Mouse (Mus musculus): ENCODE results near the gene Ckm. TPM values are rescaled to one million over a fixed set of nuclear protein-coding genes. Genes with fewer than 3 reads are reported as not detected.
A peak's percentile ranks its signal among the peaks of the same experiment; 100 is the strongest.

Ckm gene
- polyA plus RNA-seq, 1 experiment from 2014 or later: 378 TPM

DNA sequence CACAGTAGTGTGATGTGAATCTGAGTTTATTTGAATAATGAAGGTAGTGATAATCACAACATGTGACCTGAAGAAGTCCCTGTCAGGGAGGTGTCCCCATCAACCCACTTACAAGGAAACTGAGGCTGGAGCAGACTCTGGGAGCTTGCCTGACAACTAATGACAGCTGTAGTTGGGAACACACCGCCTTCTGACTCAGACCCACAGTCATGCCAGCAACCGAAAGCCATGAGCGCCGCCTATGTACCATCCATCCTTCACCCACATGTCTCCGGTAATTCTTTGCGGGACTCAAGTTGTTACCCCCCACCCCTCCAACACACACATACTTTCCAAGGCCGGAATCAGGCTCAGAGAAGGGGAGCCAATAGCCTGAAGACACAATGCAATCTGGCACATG lies 52.1 kb downstream of the Ckm start:
- 90% methylated on average over 7 of the region's 7 CpGs for WGBS
- H3K27me3 ChIP-seq (ENCODE audit: control insufficient read depth, insufficient read depth, low read length): no peaks in the 10 kb centered on the region
- H3K36me3 ChIP-seq (ENCODE audit: control insufficient read depth, insufficient read depth, low read length): peaks cover 4% of the 10 kb centered on the region; the same call in 1 of the 2 replicates
- peaks cover 12% of the 10 kb centered on the region for H3K4me1 ChIP-seq (ENCODE audit: control insufficient read depth, insufficient read depth, low read length)
- H3K27ac ChIP-seq (ENCODE audit: low read length): no peak overlapping the region
- peak overlapping the region; percentile 93; the same call in 1 of the 2 replicates for H3K4me3 ChIP-seq (replicated peaks; ENCODE audit: low read length)
- no peak for ATAC-seq (ENCODE audit: insufficient read depth, low FRiP score)
- peak overlapping the region; percentile 91 for H3K4me2 ChIP-seq (ENCODE audit: low read depth, low read length)
- no peak overlapping the region for H3K9ac ChIP-seq (ENCODE audit: low read length)
- no peaks in the 10 kb centered on the region for H3K9me3 ChIP-seq (replicated peaks; ENCODE audit: control insufficient read depth, low read length)

DNA sequence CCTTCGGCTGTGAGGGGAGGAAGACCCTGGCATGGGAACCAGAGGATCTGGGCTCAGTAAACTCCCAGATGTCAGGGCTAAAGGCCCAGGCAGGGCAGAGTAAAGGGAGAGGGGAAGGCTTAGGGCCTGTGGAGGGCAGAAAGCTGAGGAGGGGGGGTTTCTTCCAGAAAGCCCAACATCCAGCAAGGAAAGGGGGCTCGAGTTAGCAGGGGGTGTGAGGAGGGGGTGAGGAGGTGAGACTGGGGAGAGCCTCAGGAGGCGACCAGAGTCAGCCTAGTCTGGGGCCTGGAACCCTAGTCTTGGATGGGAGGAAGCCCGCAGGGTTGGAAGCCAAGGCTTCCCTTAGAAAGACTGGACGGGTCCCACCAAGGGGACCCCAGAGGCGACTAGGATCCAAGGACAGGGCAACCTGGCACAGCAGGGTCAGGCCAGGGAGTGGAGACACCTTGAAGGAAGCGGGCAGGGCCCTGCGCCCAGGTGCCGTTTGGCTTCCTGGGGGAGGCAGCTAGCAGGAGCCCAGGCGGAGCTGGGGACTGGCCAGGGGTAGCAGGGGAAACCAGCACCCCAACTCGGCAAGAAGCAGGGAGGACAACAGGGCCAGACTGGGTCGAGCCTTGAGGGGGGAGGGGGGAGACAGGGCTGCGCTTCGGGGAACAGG lies 53.0 kb downstream of the Ckm start:
- ATAC-seq (ENCODE audit: insufficient read depth, low FRiP score): no peak; the same call in 1 of the 2 replicates
- peak overlapping the region; percentile 93 for H3K4me3 ChIP-seq (replicated peaks; ENCODE audit: low read length)
- no peaks in the 10 kb centered on the region for H3K36me3 ChIP-seq (ENCODE audit: control insufficient read depth, insufficient read depth, low read length)
- peak overlapping the region; percentile 73 for H3K27ac ChIP-seq (ENCODE audit: low read length)
- no peaks in the 10 kb centered on the region for H3K27me3 ChIP-seq (ENCODE audit: control insufficient read depth, insufficient read depth, low read length)
- WGBS: 6% methylated on average over 14 of the region's 14 CpGs
- H3K4me2 ChIP-seq (ENCODE audit: low read depth, low read length): peak overlapping the region; percentile 91
- H3K9ac ChIP-seq (ENCODE audit: low read length): peak overlapping the region; percentile 97
- H3K4me1 ChIP-seq (ENCODE audit: control insufficient read depth, insufficient read depth, low read length): peaks cover 12% of the 10 kb centered on the region
- no peaks in the 10 kb centered on the region for H3K9me3 ChIP-seq (replicated peaks; ENCODE audit: control insufficient read depth, low read length)

DNA sequence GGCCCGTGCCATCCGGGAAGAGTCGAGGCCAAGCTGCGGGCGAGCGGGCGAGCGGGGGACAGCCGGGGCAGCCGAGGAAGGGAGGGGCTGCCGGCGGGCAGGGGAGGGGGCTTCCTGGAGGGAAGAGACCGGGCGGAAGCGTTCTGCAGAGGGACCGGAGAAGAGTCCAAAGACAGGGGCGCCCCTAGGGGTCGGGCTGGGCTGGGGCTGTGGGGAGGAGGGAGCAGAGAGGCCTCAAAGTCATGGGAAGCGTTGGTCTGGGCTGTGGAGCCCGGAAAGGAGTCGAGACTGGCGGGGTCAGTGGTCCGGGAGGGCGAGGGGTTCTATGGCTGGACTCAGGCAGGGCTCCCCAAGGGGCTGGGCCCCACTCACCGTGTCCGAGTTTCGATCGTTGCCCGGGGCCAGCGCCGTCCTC lies 53.5 kb downstream of the Ckm start:
- no peaks in the 10 kb centered on the region for H3K27me3 ChIP-seq (ENCODE audit: control insufficient read depth, insufficient read depth, low read length)
- H3K36me3 ChIP-seq (ENCODE audit: control insufficient read depth, insufficient read depth, low read length): no peaks in the 10 kb centered on the region
- H3K27ac ChIP-seq (ENCODE audit: low read length): peak overlapping the region; percentile 73
- peak overlapping the region; percentile 97 for H3K9ac ChIP-seq (ENCODE audit: low read length)
- H3K9me3 ChIP-seq (replicated peaks; ENCODE audit: control insufficient read depth, low read length): no peaks in the 10 kb centered on the region
- H3K4me1 ChIP-seq (ENCODE audit: control insufficient read depth, insufficient read depth, low read length): peaks cover 12% of the 10 kb centered on the region
- under 1% methylated on average over 27 of the region's 31 CpGs for WGBS
- peak overlapping the region; percentile 91 for H3K4me2 ChIP-seq (ENCODE audit: low read depth, low read length)
- peak overlapping the region; percentile 93 for H3K4me3 ChIP-seq (replicated peaks; ENCODE audit: low read length)
- ATAC-seq (ENCODE audit: insufficient read depth, low FRiP score): peak; percentile 65

DNA sequence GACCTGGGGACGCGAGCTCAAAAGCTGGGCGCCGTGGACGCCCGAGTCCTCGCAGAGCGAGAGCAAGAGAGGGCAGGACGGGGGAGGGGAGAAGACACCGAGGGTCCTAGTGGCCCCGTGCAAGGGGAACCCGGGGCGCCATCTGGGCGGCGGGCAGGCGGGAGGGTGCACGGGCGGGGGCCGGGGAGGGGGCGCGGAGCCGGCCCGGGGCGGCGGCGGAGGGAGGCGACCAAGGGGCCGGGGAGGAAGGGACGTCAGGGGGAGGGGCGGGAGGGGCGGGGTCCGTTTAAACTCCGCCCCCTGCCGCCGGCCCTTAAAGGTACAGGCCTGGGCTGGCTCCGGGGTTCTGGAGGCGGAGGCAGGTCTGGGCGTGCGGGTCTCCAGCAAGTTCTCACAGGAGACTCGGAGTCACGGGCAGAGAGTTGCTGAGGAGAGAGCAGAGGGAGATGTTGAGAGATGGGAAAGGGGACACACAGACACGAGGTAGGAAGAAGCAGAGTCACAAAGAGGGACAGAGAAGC lies 54.1 kb downstream of the Ckm start, which contains the start of gene Mark4:
Gene Mark4, minus strand, starts transcription at position 231 of the 521 bp plus-strand sequence.
- 1% methylated on average over 35 of the region's 42 CpGs for WGBS

DNA sequence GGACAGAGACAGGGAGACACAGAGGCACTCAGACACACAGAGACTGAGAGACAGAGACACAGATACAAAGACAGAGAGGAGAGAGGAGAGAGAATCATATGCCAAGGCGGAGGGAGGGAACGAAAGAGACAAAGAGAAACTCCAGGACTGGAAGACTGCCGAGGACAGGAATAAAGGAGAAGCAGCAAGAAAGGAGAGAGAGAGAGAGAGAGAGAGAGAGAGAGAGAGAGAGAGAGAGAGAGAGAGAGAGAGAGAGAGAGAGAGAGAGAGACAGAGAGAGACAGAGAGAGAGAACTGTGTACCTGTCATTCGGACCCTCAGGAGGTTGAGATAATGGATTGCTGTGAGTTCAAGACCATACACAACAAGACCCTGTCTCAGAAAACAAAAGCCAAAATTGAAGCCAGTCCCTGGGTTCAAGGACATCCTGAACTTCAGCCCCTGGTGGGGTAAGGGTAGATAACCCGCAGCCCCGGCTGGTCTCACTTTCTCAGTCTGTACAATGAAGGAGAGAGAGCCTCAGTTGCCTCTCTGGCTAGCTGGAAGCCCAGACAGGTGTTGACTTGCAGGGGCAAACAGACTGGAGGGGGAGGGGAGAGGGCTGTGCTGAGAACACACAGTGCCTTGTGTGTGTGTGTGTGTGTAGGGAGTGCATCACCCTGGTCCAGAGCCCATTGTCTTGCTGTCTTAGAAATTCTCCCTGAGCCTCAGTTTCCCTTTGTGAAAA lies 54.7 kb downstream of the Ckm start:
- Histone ChIP-seq H3K27ac (ENCODE audit: low read length) (peak overlapping the region; percentile 60; the same call in 1 of the 2 replicates), H3K27me3 (ENCODE audit: control insufficient read depth, insufficient read depth, low read length) (no peaks in the 10 kb centered on the region), H3K9ac (ENCODE audit: low read length) (peak overlapping the region; percentile 97), H3K4me2 (ENCODE audit: low read depth, low read length) (peak overlapping the region; percentile 91), H3K4me3 (replicated peaks; ENCODE audit: low read length) (peak overlapping the region; percentile 93), H3K9me3 (replicated peaks; ENCODE audit: control insufficient read depth, low read length) (no peaks in the 10 kb centered on the region), H3K4me1 (ENCODE audit: control insufficient read depth, insufficient read depth, low read length) (peaks cover 12% of the 10 kb centered on the region), H3K36me3 (ENCODE audit: control insufficient read depth, insufficient read depth, low read length) (no peaks in the 10 kb centered on the region)
- 18% methylated on average over 6 of the region's 6 CpGs for WGBS
- no peak for ATAC-seq (ENCODE audit: insufficient read depth, low FRiP score)

More for the DNA sequence above, 54.1 kb downstream of the Ckm start, which contains the start of gene Mark4:
- Histone ChIP-seq H3K9me3 (replicated peaks; ENCODE audit: control insufficient read depth, low read length) (no peaks in the 10 kb centered on the region), H3K27me3 (ENCODE audit: control insufficient read depth, insufficient read depth, low read length) (no peaks in the 10 kb centered on the region), H3K4me2 (ENCODE audit: low read depth, low read length) (peak within 1 kb of the TSS; percentile 91), H3K36me3 (ENCODE audit: control insufficient read depth, insufficient read depth, low read length) (no peaks in the 10 kb centered on the region), H3K4me1 (ENCODE audit: control insufficient read depth, insufficient read depth, low read length) (peaks cover 12% of the 10 kb centered on the region), H3K9ac (ENCODE audit: low read length) (peak within 1 kb of the TSS; percentile 97), H3K4me3 (replicated peaks; ENCODE audit: low read length) (peak within 1 kb of the TSS; percentile 93), H3K27ac (ENCODE audit: low read length) (peak within 1 kb of the TSS; percentile 73)
- peak; percentile 90 for ATAC-seq (ENCODE audit: insufficient read depth, low FRiP score)

DNA sequence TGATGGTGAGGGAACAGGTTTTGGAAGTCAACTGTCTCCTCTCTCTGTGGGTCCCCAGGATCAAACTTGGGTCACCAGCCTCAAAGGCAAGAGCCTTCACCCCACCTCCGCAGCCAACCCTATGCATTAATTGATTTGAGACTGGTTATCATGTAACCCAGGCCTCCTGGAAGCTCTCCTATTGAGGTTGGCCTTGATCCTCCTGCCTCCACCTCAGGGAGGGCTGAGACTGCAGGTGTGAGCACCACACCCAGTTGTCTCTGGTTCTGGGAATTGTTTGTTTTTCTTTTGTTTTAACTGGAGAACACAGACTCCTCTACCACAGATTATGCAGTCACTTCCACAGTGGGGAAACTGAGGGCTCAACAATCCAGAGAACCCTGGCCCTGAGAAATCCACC lies 55.9 kb downstream of the Ckm start:
- no peak overlapping the region for H3K4me2 ChIP-seq (ENCODE audit: low read depth, low read length)
- no peak for ATAC-seq (ENCODE audit: insufficient read depth, low FRiP score)
- no peak overlapping the region for H3K27ac ChIP-seq (ENCODE audit: low read length)
- no peak overlapping the region for H3K9ac ChIP-seq (ENCODE audit: low read length)
- H3K36me3 ChIP-seq (ENCODE audit: control insufficient read depth, insufficient read depth, low read length): no peaks in the 10 kb centered on the region
- no peaks in the 10 kb centered on the region for H3K9me3 ChIP-seq (replicated peaks; ENCODE audit: control insufficient read depth, low read length)
- peaks cover 12% of the 10 kb centered on the region for H3K4me1 ChIP-seq (ENCODE audit: control insufficient read depth, insufficient read depth, low read length)
- no peaks in the 10 kb centered on the region for H3K27me3 ChIP-seq (ENCODE audit: control insufficient read depth, insufficient read depth, low read length)
- WGBS: 77% methylated on average over 1 of the region's 1 CpGs
- H3K4me3 ChIP-seq (replicated peaks; ENCODE audit: low read length): no peak overlapping the region

DNA sequence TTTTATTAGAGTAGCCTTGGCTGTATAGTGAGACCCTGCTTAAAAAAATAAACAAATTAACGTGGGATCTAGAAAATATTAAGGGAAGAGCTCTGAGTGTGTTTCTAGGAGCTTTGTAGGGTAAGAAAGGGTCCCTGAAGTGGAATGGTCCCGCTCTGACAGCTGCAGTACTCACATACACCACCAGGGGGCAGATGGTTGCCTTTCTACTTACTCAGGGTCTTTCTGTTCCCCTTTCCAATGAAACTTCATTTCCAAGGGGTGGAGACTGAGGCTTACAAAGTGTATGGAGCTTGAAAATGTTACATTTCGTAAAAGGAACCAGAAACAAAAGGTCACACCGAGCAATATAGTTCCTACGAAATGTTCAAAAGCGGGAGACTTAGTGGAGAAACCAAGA lies 56.9 kb downstream of the Ckm start:
- no peaks in the 10 kb centered on the region for H3K9me3 ChIP-seq (replicated peaks; ENCODE audit: control insufficient read depth, low read length)
- ATAC-seq (ENCODE audit: insufficient read depth, low FRiP score): no peak
- no peak overlapping the region for H3K9ac ChIP-seq (ENCODE audit: low read length)
- no peaks in the 10 kb centered on the region for H3K36me3 ChIP-seq (ENCODE audit: control insufficient read depth, insufficient read depth, low read length)
- H3K4me2 ChIP-seq (ENCODE audit: low read depth, low read length): peak overlapping the region; percentile 32
- no peak overlapping the region for H3K27ac ChIP-seq (ENCODE audit: low read length)
- no peaks in the 10 kb centered on the region for H3K27me3 ChIP-seq (ENCODE audit: control insufficient read depth, insufficient read depth, low read length)
- H3K4me3 ChIP-seq (replicated peaks; ENCODE audit: low read length): no peak overlapping the region
- peaks cover 12% of the 10 kb centered on the region for H3K4me1 ChIP-seq (ENCODE audit: control insufficient read depth, insufficient read depth, low read length)
- WGBS: 11% methylated on average over 6 of the region's 6 CpGs

DNA sequence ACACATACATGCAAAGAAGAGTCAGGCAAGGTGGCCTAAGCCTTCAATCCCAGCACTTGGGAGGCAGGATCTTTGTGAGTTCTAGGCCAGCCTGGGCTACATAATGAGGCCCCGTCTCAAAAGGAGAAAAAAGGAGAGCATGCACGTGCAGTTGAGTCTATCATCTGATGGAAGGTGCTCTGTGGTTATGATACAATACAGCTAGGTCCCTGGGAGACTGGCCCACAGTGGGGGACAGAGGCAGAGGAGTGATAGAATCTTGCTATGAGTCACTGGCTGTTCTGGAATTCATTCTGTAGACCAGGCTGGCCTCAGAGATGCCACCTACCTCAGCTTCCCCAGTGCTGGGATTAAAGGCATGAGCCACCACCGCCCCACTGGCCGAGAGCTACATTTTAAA lies 57.9 kb downstream of the Ckm start:
- ATAC-seq (ENCODE audit: insufficient read depth, low FRiP score): no peak
- no peak overlapping the region for H3K27ac ChIP-seq (ENCODE audit: low read length)
- peaks cover 3% of the 10 kb centered on the region for H3K4me1 ChIP-seq (ENCODE audit: control insufficient read depth, insufficient read depth, low read length)
- H3K9ac ChIP-seq (ENCODE audit: low read length): no peak overlapping the region
- H3K4me2 ChIP-seq (ENCODE audit: low read depth, low read length): no peak overlapping the region
- no peaks in the 10 kb centered on the region for H3K9me3 ChIP-seq (replicated peaks; ENCODE audit: control insufficient read depth, low read length)
- no peaks in the 10 kb centered on the region for H3K36me3 ChIP-seq (ENCODE audit: control insufficient read depth, insufficient read depth, low read length)
- H3K27me3 ChIP-seq (ENCODE audit: control insufficient read depth, insufficient read depth, low read length): peaks cover 4% of the 10 kb centered on the region; the same call in 1 of the 2 replicates
- no peak overlapping the region for H3K4me3 ChIP-seq (replicated peaks; ENCODE audit: low read length)
- WGBS: 81% methylated on average over 4 of the region's 4 CpGs
